Mouse (Mus musculus) myocyte (in vitro differentiated cells): ENCODE measurements around the gene Cgnl1.

Source experiments
- CEBPB ChIP-seq: IDR thresholded peaks from 2 replicates; pipeline ENCODE4 v1.6.1; 2011; ENCODE audit warnings: mild to moderate bottlenecking, moderate library complexity; ENCODE audit not compliant: poor library complexity, insufficient read depth, severe bottlenecking
- E2F4 ChIP-seq: IDR thresholded peaks from one replicate; pipeline ENCODE4 v1.6.1; 2011; ENCODE audit warnings: mild to moderate bottlenecking, control low read depth, moderate library complexity; ENCODE audit not compliant: insufficient read depth
- MAX ChIP-seq: IDR thresholded peaks from one replicate; pipeline ENCODE4 v1.6.1; 2011; ENCODE audit warnings: low read depth, mild to moderate bottlenecking, control low read depth
- MYOD1 ChIP-seq, 3 experiments: IDR thresholded peaks; one replicate each; pipeline ENCODE4 v1.6.1; 2011; ENCODE audit warnings: control low read depth in 2 of 3, low read depth in 2 of 3, mild to moderate bottlenecking in 2 of 3, moderate library complexity in 1 of 3; ENCODE audit not compliant: insufficient read length in 2 of 3, control insufficient read depth in 1 of 3
- MYOG ChIP-seq, 3 experiments: IDR thresholded peaks; one replicate each; pipeline ENCODE4 v1.6.1; 2011; ENCODE audit warnings: control low read depth in 2 of 3, low read depth in 2 of 3, mild to moderate bottlenecking in 2 of 3; ENCODE audit not compliant: insufficient read length in 2 of 3, control insufficient read depth in 1 of 3, insufficient read depth in 1 of 3
- POLR2A ChIP-seq: IDR thresholded peaks from one replicate; pipeline ENCODE4 v1.6.1; 2011; ENCODE audit warnings: low read depth, mild to moderate bottlenecking, control low read depth, moderate library complexity; ENCODE audit not compliant: insufficient read length
- POLR2AphosphoS2 ChIP-seq: IDR thresholded peaks from one replicate; pipeline ENCODE4 v1.6.1; 2011; ENCODE audit warnings: low read depth, control low read depth; ENCODE audit not compliant: insufficient read length
- REST ChIP-seq: IDR thresholded peaks from one replicate; pipeline ENCODE4 v1.6.1; 2011; ENCODE audit warnings: mild to moderate bottlenecking, control low read depth, moderate library complexity; ENCODE audit not compliant: insufficient read depth, insufficient read length
- SRF ChIP-seq: IDR thresholded peaks from one replicate; pipeline ENCODE4 v1.6.1; 2011; ENCODE audit warnings: low read depth; ENCODE audit not compliant: control insufficient read depth, insufficient read length
- TCF3 ChIP-seq: IDR thresholded peaks from one replicate; pipeline ENCODE4 v1.6.1; 2011; ENCODE audit warnings: low read depth, control low read depth; ENCODE audit not compliant: insufficient read length
- USF1 ChIP-seq: IDR thresholded peaks from one replicate; pipeline ENCODE4 v1.6.1; 2011; ENCODE audit warnings: low read depth, mild to moderate bottlenecking, control low read depth, moderate library complexity

DNA sequence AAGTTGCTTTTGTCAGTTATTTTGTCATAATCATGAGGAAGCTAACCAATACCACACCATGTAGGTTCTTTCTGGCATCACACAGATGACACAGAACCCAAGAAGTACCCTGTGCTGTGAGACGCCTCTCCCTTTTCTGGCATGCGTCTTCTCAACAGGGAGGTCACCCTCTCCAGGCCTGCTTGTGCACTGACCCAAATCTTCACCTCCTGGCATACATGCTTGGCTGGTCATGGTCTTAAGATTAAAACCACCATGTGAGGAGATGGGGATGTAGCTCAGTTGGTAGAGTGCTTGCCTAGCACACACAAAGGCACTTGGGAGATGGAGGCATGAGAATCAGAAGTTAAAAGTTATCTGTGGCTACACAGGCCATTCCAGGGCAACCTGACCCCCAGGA is 96.2 kb downstream of the Cgnl1 start:
- TF ChIP-seq E2F4 (no peak), USF1 (no peak), POLR2A (no peak), MYOG (IDR thresholded peaks at IDR 0.05; ENCODE audit: control insufficient read depth in 1 of 3, insufficient read depth in 1 of 3, insufficient read length in 2 of 3, low read depth in 2 of 3) (no peak), POLR2AphosphoS2 (no peak), CEBPB (no peak), MAX (no peak), REST (no peak), MYOD1 (IDR thresholded peaks at IDR 0.05; ENCODE audit: control insufficient read depth in 1 of 3, insufficient read length in 2 of 3, low read depth in 2 of 3) (no peak), SRF (no peak), TCF3 (no peak)
